Mouse (Mus musculus) forebrain, postnatal 0 days (tissue): ENCODE data around the gene Fcrls. TPM values are rescaled to one million over a fixed set of nuclear protein-coding genes. Genes with fewer than 3 reads are reported as not detected.
A peak's percentile ranks its signal among the peaks of the same experiment; 100 is the strongest.

Experiments
- ATAC-seq: fragments of 200-750 bp; cut with Nextera tagmentation; 2 replicates; pipeline ENCODE4 v1.8.0; 2017; ENCODE audit warnings: mild to moderate bottlenecking, moderate library complexity
- DNase-seq: peaks from one replicate; pipeline ENCODE4 v3.0.0-alpha.2; 2015
- H3K27ac ChIP-seq: fragments of 300-500 bp; sonication (generic); 2 replicates; pipeline ENCODE4 v1.5.1; 2014; ENCODE audit warnings: low read depth, mild to moderate bottlenecking, antibody characterized with exemption, low read length, moderate library complexity, mixed read lengths
- H3K27me3 ChIP-seq: fragments of 300-500 bp; sonication (generic); 2 replicates; pipeline ENCODE4 v1.6.1; 2014; ENCODE audit warnings: mild to moderate bottlenecking, low read length, mixed read lengths; ENCODE audit not compliant: insufficient read depth
- H3K36me3 ChIP-seq: fragments of 300-500 bp; sonication (generic); 2 replicates; pipeline ENCODE4 v1.6.1; 2014; ENCODE audit warnings: mild to moderate bottlenecking, moderate library complexity; ENCODE audit not compliant: insufficient read depth
- H3K4me1 ChIP-seq: fragments of 300-500 bp; sonication (generic); 2 replicates; pipeline ENCODE4 v1.6.1; 2014; ENCODE audit warnings: antibody characterized with exemption; ENCODE audit not compliant: insufficient read depth
- H3K4me2 ChIP-seq: fragments of 300-500 bp; sonication (generic); 2 replicates; pipeline ENCODE4 v1.6.1; 2014; ENCODE audit warnings: low read depth, mild to moderate bottlenecking, moderate library complexity
- H3K4me3 ChIP-seq: fragments of 300-500 bp; sonication (generic); 2 replicates; pipeline ENCODE4 v1.5.1; 2014; ENCODE audit warnings: low read depth, low read length, mixed read lengths
- H3K9ac ChIP-seq: fragments of 300-500 bp; sonication (generic); 2 replicates; pipeline ENCODE4 v1.6.1; 2014; ENCODE audit warnings: mild to moderate bottlenecking
- H3K9me3 ChIP-seq: fragments of 300-500 bp; sonication (generic); 2 replicates; pipeline ENCODE4 v1.6.1; 2016; ENCODE audit warnings: low read length
- CTCF ChIP-seq: sonication (generic); IDR thresholded peaks from 2 replicates; pipeline ENCODE4 v1.5.1; 2016; ENCODE audit warnings: antibody characterized with exemption, control low read depth, low read depth
- WGBS: fragments of 180-500 bp; shearing (Covaris S2); extraction: QIAGEN DNeasy Blood & Tissue Kit; methylation state at CpG from one replicate; pipeline ENCODE4 v1.1.7; 2014; 5-methylcytosine and 5-hydroxymethylcytosine counted together
- polyA plus RNA-seq: library from polyadenylated mRNA; unstranded; fragments of >200 nt; fragmentation: Nextera tagmentation; extraction: Ambion mirVana; gene quantifications from 2 replicates; pipeline ENCODE4 v1.2.1, GENCODE M21; 2015
- total RNA-seq: library from RNA; depleted of rRNA; stranded (reverse); fragments of >200 nt; gene quantifications from 2 replicates; pipeline ENCODE4 v1.2.3, GENCODE M21; 2014; rRNA removed

The Fcrls gene
- total RNA-seq, result 15.8 and 16.2 TPM in 2 replicates
- 13.9 and 14.3 TPM in 2 replicates for polyA plus RNA-seq

- Histone ChIP-seq H3K4me1 (no peaks in the 10 kb centered on the region), H3K9ac (no peak within 1 kb of the TSS), H3K9me3 (no peaks in the 10 kb centered on the region), H3K27me3 (no peaks in the 10 kb centered on the region), H3K36me3 (no peaks in the 10 kb centered on the region), H3K27ac (no peak within 1 kb of the TSS), H3K4me3 (no peak within 1 kb of the TSS), H3K4me2 (no peak within 1 kb of the TSS)
- 91% methylated on average over 7 of the region's 7 CpGs for WGBS
- DNase-seq, result no peak
- no peak for TF ChIP-seq CTCF
- ATAC-seq, result no peak
Observed at GRCm38 (mm10) chr3:87263436-87263835, at the start of gene Fcrls. TSS of gene Fcrls (minus strand) at chr3:87263738.

- H3K27me3 ChIP-seq, result no peaks in the 10 kb centered on the region
Observed at GRCm38 (mm10) chr3:87309922-87310321, 46.4 kb upstream of the Fcrls start.

GRCm38 (mm10) chr3:87299901-87300300, 36.4 kb upstream of the Fcrls start:
- no peak for TF ChIP-seq CTCF

More at GRCm38 (mm10) chr3:87309922-87310321, 46.4 kb upstream of the Fcrls start:
- no peak overlapping the region for H3K4me3 ChIP-seq
- 65% methylated on average over 2 of the region's 2 CpGs for WGBS
- H3K36me3 ChIP-seq, result no peaks in the 10 kb centered on the region
- no peaks in the 10 kb centered on the region for H3K9me3 ChIP-seq
- no peak for ATAC-seq
- DNase-seq, result peak; percentile 11
- no peaks in the 10 kb centered on the region for H3K4me1 ChIP-seq
- TF ChIP-seq CTCF, result peak; percentile 46
- H3K9ac ChIP-seq, result no peak overlapping the region
- no peak overlapping the region for H3K27ac ChIP-seq
- no peak overlapping the region for H3K4me2 ChIP-seq

GRCm38 (mm10) chr3:87274372-87274771, 10.8 kb upstream of the Fcrls start:
- no peaks in the 10 kb centered on the region for H3K36me3 ChIP-seq
- no peaks in the 10 kb centered on the region for H3K27me3 ChIP-seq
- H3K4me3 ChIP-seq, result no peak overlapping the region
- no peak overlapping the region for H3K27ac ChIP-seq
- H3K4me1 ChIP-seq, result no peaks in the 10 kb centered on the region
- ATAC-seq (no peak), DNase-seq (no peak)
- WGBS, result 81% methylated on average over 2 of the region's 2 CpGs
- no peak overlapping the region for H3K4me2 ChIP-seq
- H3K9ac ChIP-seq, result no peak overlapping the region
- TF ChIP-seq CTCF, result no peak
- H3K9me3 ChIP-seq, result no peaks in the 10 kb centered on the region

More at GRCm38 (mm10) chr3:87299901-87300300, 36.4 kb upstream of the Fcrls start:
- Histone ChIP-seq H3K4me3 (no peak overlapping the region), H3K4me1 (no peaks in the 10 kb centered on the region), H3K9me3 (no peaks in the 10 kb centered on the region), H3K36me3 (no peaks in the 10 kb centered on the region), H3K27ac (no peak overlapping the region), H3K27me3 (no peaks in the 10 kb centered on the region), H3K9ac (no peak overlapping the region), H3K4me2 (no peak overlapping the region)
- ATAC-seq (no peak), DNase-seq (no peak)
- WGBS, result 84% methylated on average over 5 of the region's 5 CpGs

- WGBS, result 80% methylated on average over 5 of the region's 5 CpGs
- Histone ChIP-seq H3K27me3 (no peaks in the 10 kb centered on the region), H3K4me1 (no peaks in the 10 kb centered on the region), H3K9ac (no peak overlapping the region), H3K4me3 (no peak overlapping the region), H3K9me3 (no peaks in the 10 kb centered on the region), H3K4me2 (no peak overlapping the region), H3K36me3 (no peaks in the 10 kb centered on the region), H3K27ac (no peak overlapping the region)
- TF ChIP-seq CTCF, result no peak
- DNase-seq (no peak), ATAC-seq (no peak)
Observed at GRCm38 (mm10) chr3:87266581-87266980, 3.0 kb upstream of the Fcrls start.

- no peak for ATAC-seq
- Histone ChIP-seq H3K9ac (no peak overlapping the region), H3K27ac (no peak overlapping the region), H3K4me3 (no peak overlapping the region), H3K36me3 (no peaks in the 10 kb centered on the region), H3K4me1 (no peaks in the 10 kb centered on the region), H3K27me3 (no peaks in the 10 kb centered on the region), H3K4me2 (no peak overlapping the region), H3K9me3 (no peaks in the 10 kb centered on the region)
- no peak for DNase-seq
- TF ChIP-seq CTCF, result no peak
- WGBS, result 92% methylated on average over 10 of the region's 10 CpGs
Observed at GRCm38 (mm10) chr3:87255239-87255638, 8.3 kb downstream of the Fcrls start.

GRCm38 (mm10) chr3:87249571-87249970, 14.0 kb downstream of the Fcrls start:
- no peaks in the 10 kb centered on the region for H3K4me1 ChIP-seq
- ATAC-seq, result no peak
- H3K9ac ChIP-seq, result no peak overlapping the region
- no peaks in the 10 kb centered on the region for H3K9me3 ChIP-seq
- no peak overlapping the region for H3K4me2 ChIP-seq
- H3K27ac ChIP-seq, result no peak overlapping the region
- H3K36me3 ChIP-seq, result no peaks in the 10 kb centered on the region
- no peaks in the 10 kb centered on the region for H3K27me3 ChIP-seq
- no peak overlapping the region for H3K4me3 ChIP-seq
- no peak for DNase-seq
- TF ChIP-seq CTCF, result no peak
- WGBS, result 85% methylated on average over 6 of the region's 6 CpGs
